Mouse (Mus musculus) heart, adult 2 months (tissue): Measurements from ENCODE around the gene Slc25a51.

Source experiments
- CTCF ChIP-seq: fragments of 200-600 bp; IDR thresholded peaks from 2 replicates; pipeline ENCODE4 v1.8.1; 2022; ENCODE audit warnings: antibody characterized with exemption, mild to moderate bottlenecking, moderate library complexity
- EP300 ChIP-seq: fragments of 200-500 bp; IDR thresholded peaks from 2 replicates; pipeline ENCODE4 v1.6.1; 2011; ENCODE audit warnings: low read depth, low read length, control low read depth; ENCODE audit not compliant: insufficient read depth
- POLR2A ChIP-seq: fragments of 200-500 bp; IDR thresholded peaks from 2 replicates; pipeline ENCODE4 v1.6.1; 2011; ENCODE audit warnings: mild to moderate bottlenecking, low read depth, low read length, control low read depth; ENCODE audit not compliant: insufficient read depth

GRCm38 (mm10) chr4:45402281-45402680, 6.3 kb downstream of the Slc25a51 start:
- TF ChIP-seq POLR2A (no peak), CTCF (no peak), EP300 (no peak)
